Mouse (Mus musculus) lung, embryonic 15.5 days (tissue): ENCODE data around the gene Zdhhc14. TPM values are rescaled to one million over a fixed set of nuclear protein-coding genes. Genes with fewer than 3 reads are reported as not detected.

Experiments used
- ATAC-seq: fragments of 200-750 bp; cut with Nextera tagmentation; 2 replicates; pipeline ENCODE4 v1.8.0; 2017; ENCODE audit warnings: moderate number of reproducible peaks, borderline replicate concordance; ENCODE audit not compliant: low FRiP score, low TSS enrichment; ENCODE audit errors: extremely low read depth
- H3K27ac ChIP-seq: fragments of 300-500 bp; sonication (generic); 2 replicates; pipeline ENCODE4 v1.5.1; 2015; ENCODE audit warnings: moderate library complexity, mild to moderate bottlenecking, inconsistent platforms
- H3K27me3 ChIP-seq: fragments of 300-500 bp; sonication (generic); 2 replicates; pipeline ENCODE4 v1.6.1; 2015; ENCODE audit warnings: inconsistent platforms
- H3K36me3 ChIP-seq: fragments of 300-500 bp; sonication (generic); 2 replicates; pipeline ENCODE4 v1.6.1; 2015; ENCODE audit warnings: inconsistent platforms
- H3K4me1 ChIP-seq: fragments of 300-500 bp; sonication (generic); 2 replicates; pipeline ENCODE4 v1.6.1; 2015; ENCODE audit warnings: inconsistent platforms
- H3K4me2 ChIP-seq: fragments of 300-500 bp; sonication (generic); 2 replicates; pipeline ENCODE4 v1.6.1; 2015; ENCODE audit warnings: inconsistent platforms, mild to moderate bottlenecking, moderate library complexity
- H3K4me3 ChIP-seq: fragments of 300-500 bp; sonication (generic); 2 replicates; pipeline ENCODE4 v1.5.1; 2015; ENCODE audit warnings: mild to moderate bottlenecking, inconsistent platforms
- H3K9ac ChIP-seq: fragments of 300-500 bp; sonication (generic); 2 replicates; pipeline ENCODE4 v1.6.1; 2015; ENCODE audit warnings: inconsistent platforms
- H3K9me3 ChIP-seq: fragments of 300-500 bp; sonication (generic); 2 replicates; pipeline ENCODE4 v1.6.1; 2016; ENCODE audit warnings: inconsistent platforms
- WGBS: fragments of 180-500 bp; shearing (Covaris S2); methylation state at CpG from one replicate; pipeline ENCODE4 v1.1.7; 2015; 5-methylcytosine and 5-hydroxymethylcytosine counted together
- polyA plus RNA-seq: library from polyadenylated mRNA; unstranded; fragments of >200 nt; fragmentation: Nextera tagmentation; extraction: Ambion mirVana; gene quantifications from 2 replicates; pipeline ENCODE4 v1.2.1, GENCODE M21; 2015

Zdhhc14 gene
- polyA plus RNA-seq, 1 experiment from 2014 or later, result 1.2 TPM

- Histone ChIP-seq H3K4me1 (no peaks in the 10 kb centered on the region), H3K9ac (no peak overlapping the region), H3K36me3 (no peaks in the 10 kb centered on the region), H3K4me3 (no peak overlapping the region), H3K27me3 (no peaks in the 10 kb centered on the region), H3K9me3 (no peaks in the 10 kb centered on the region), H3K27ac (no peak overlapping the region), H3K4me2 (no peak overlapping the region)
- 73% methylated on average over 5 of the region's 5 CpGs for WGBS
- no peak for ATAC-seq
These were observed 288.0 kb downstream of the Zdhhc14 start for GRCm38 (mm10) chr17:5780213-5780975.

- ATAC-seq, result no peak
- Histone ChIP-seq H3K9me3 (no peaks in the 10 kb centered on the region), H3K4me3 (no peak overlapping the region), H3K9ac (no peak overlapping the region), H3K36me3 (no peaks in the 10 kb centered on the region), H3K27me3 (no peaks in the 10 kb centered on the region), H3K27ac (no peak overlapping the region), H3K4me1 (no peaks in the 10 kb centered on the region), H3K4me2 (no peak overlapping the region)
- 54% methylated on average over 2 of the region's 2 CpGs for WGBS
These were observed 292.9 kb downstream of the Zdhhc14 start for GRCm38 (mm10) chr17:5785238-5785637.

- WGBS, result 85% methylated on average over 12 of the region's 12 CpGs
- Histone ChIP-seq H3K9me3 (no peaks in the 10 kb centered on the region), H3K27me3 (no peaks in the 10 kb centered on the region), H3K27ac (no peak overlapping the region), H3K4me3 (no peak overlapping the region), H3K9ac (no peak overlapping the region), H3K4me1 (peaks cover 10% of the 10 kb centered on the region; the same call in 1 of the 2 replicates), H3K4me2 (no peak overlapping the region), H3K36me3 (no peaks in the 10 kb centered on the region)
- ATAC-seq, result no peak
These were observed 299.9 kb downstream of the Zdhhc14 start for GRCm38 (mm10) chr17:5792164-5792791.

GRCm38 (mm10) chr17:5793593-5793992, 301.2 kb downstream of the Zdhhc14 start:
- WGBS, result 72% methylated on average over 4 of the region's 4 CpGs
- no peaks in the 10 kb centered on the region for H3K27me3 ChIP-seq
- H3K9me3 ChIP-seq, result no peaks in the 10 kb centered on the region
- peaks cover 19% of the 10 kb centered on the region for H3K4me1 ChIP-seq
- H3K36me3 ChIP-seq, result no peaks in the 10 kb centered on the region
- no peak overlapping the region for H3K9ac ChIP-seq
- no peak overlapping the region for H3K27ac ChIP-seq
- no peak overlapping the region for H3K4me2 ChIP-seq
- no peak for ATAC-seq
- H3K4me3 ChIP-seq, result no peak overlapping the region

- ATAC-seq, result no peak
- no peak overlapping the region for H3K9ac ChIP-seq
- peaks cover 19% of the 10 kb centered on the region for H3K4me1 ChIP-seq
- no peaks in the 10 kb centered on the region for H3K36me3 ChIP-seq
- H3K27ac ChIP-seq, result no peak overlapping the region
- no peak overlapping the region for H3K4me2 ChIP-seq
- 48% methylated on average over 5 of the region's 5 CpGs for WGBS
- H3K27me3 ChIP-seq, result no peaks in the 10 kb centered on the region
- H3K9me3 ChIP-seq, result no peaks in the 10 kb centered on the region
- no peak overlapping the region for H3K4me3 ChIP-seq
These were observed 301.9 kb downstream of the Zdhhc14 start for GRCm38 (mm10) chr17:5794276-5794675.

- Histone ChIP-seq H3K4me3 (no peak overlapping the region), H3K27ac (no peak overlapping the region), H3K27me3 (no peaks in the 10 kb centered on the region), H3K9me3 (no peaks in the 10 kb centered on the region), H3K4me2 (no peak overlapping the region), H3K9ac (no peak overlapping the region), H3K4me1 (peaks cover 19% of the 10 kb centered on the region), H3K36me3 (no peaks in the 10 kb centered on the region)
- no peak for ATAC-seq
- 69% methylated on average over 5 of the region's 5 CpGs for WGBS
These were observed 303.0 kb downstream of the Zdhhc14 start for GRCm38 (mm10) chr17:5795369-5795768.

- Histone ChIP-seq H3K9me3 (no peaks in the 10 kb centered on the region), H3K4me1 (peaks cover 20% of the 10 kb centered on the region), H3K4me2 (no peak overlapping the region), H3K27me3 (no peaks in the 10 kb centered on the region), H3K36me3 (no peaks in the 10 kb centered on the region), H3K4me3 (no peak overlapping the region), H3K9ac (no peak overlapping the region), H3K27ac (no peak overlapping the region)
- no peak for ATAC-seq
- WGBS, result 3% methylated on average over 5 of the region's 5 CpGs
These were observed 303.5 kb downstream of the Zdhhc14 start for GRCm38 (mm10) chr17:5795878-5796277.

- 46% methylated on average over 5 of the region's 5 CpGs for WGBS
- H3K27ac ChIP-seq, result no peak overlapping the region
These were observed 304.9 kb downstream of the Zdhhc14 start for GRCm38 (mm10) chr17:5797124-5797760.

GRCm38 (mm10) chr17:5798221-5798801, 306.0 kb downstream of the Zdhhc14 start:
- H3K36me3 ChIP-seq, result no peaks in the 10 kb centered on the region
- 43% methylated on average over 13 of the region's 13 CpGs for WGBS
- no peak overlapping the region for H3K4me3 ChIP-seq
- H3K9me3 ChIP-seq, result no peaks in the 10 kb centered on the region
- H3K27ac ChIP-seq, result no peak overlapping the region
- no peaks in the 10 kb centered on the region for H3K27me3 ChIP-seq
- H3K4me1 ChIP-seq, result peaks cover 32% of the 10 kb centered on the region
- no peak overlapping the region for H3K4me2 ChIP-seq
- no peak for ATAC-seq
- no peak overlapping the region for H3K9ac ChIP-seq

More at GRCm38 (mm10) chr17:5797124-5797760, 304.9 kb downstream of the Zdhhc14 start:
- Histone ChIP-seq H3K36me3 (no peaks in the 10 kb centered on the region), H3K4me1 (peaks cover 30% of the 10 kb centered on the region), H3K4me3 (no peak overlapping the region), H3K27me3 (no peaks in the 10 kb centered on the region), H3K9ac (no peak overlapping the region), H3K9me3 (no peaks in the 10 kb centered on the region), H3K4me2 (no peak overlapping the region)
- peak; percentile 27; the same call in 1 of the 2 replicates for ATAC-seq

- no peak overlapping the region for H3K4me3 ChIP-seq
- no peaks in the 10 kb centered on the region for H3K27me3 ChIP-seq
- H3K36me3 ChIP-seq, result no peaks in the 10 kb centered on the region
- H3K4me1 ChIP-seq, result peaks cover 32% of the 10 kb centered on the region
- H3K4me2 ChIP-seq, result no peak overlapping the region
- no peaks in the 10 kb centered on the region for H3K9me3 ChIP-seq
- 58% methylated on average over 5 of the region's 5 CpGs for WGBS
- no peak for ATAC-seq
- H3K9ac ChIP-seq, result no peak overlapping the region
- no peak overlapping the region for H3K27ac ChIP-seq
These were observed 306.5 kb downstream of the Zdhhc14 start for GRCm38 (mm10) chr17:5798900-5799299.

- Histone ChIP-seq H3K27me3 (no peaks in the 10 kb centered on the region), H3K9me3 (no peaks in the 10 kb centered on the region), H3K36me3 (no peaks in the 10 kb centered on the region), H3K4me3 (no peak overlapping the region), H3K9ac (no peak overlapping the region), H3K4me1 (peaks cover 32% of the 10 kb centered on the region), H3K27ac (no peak overlapping the region), H3K4me2 (no peak overlapping the region)
- 66% methylated on average over 17 of the region's 17 CpGs for WGBS
- no peak for ATAC-seq
These were observed 307.2 kb downstream of the Zdhhc14 start for GRCm38 (mm10) chr17:5799396-5800021.
